Mouse (Mus musculus) ES-E14 (cell line): ENCODE results near the gene Tigar. TPM values are rescaled to one million over a fixed set of nuclear protein-coding genes. Genes with fewer than 3 reads are reported as not detected.

ENCODE experiments used
- DNase-seq: peaks from one replicate; pipeline ENCODE4 v3.0.0-alpha.2; 2013; ENCODE audit warnings: low read depth, low spot score
- H3K27ac ChIP-seq: 2 replicates; pipeline ENCODE4 v1.5.1; 2012; ENCODE audit warnings: low read depth, mild to moderate bottlenecking, low read length, moderate library complexity, mixed read lengths; ENCODE audit not compliant: poor library complexity, insufficient read depth, severe bottlenecking
- H3K36me3 ChIP-seq: 2 replicates; pipeline ENCODE4 v1.6.1; 2012; ENCODE audit warnings: mild to moderate bottlenecking, low read length, moderate library complexity, mixed read lengths; ENCODE audit not compliant: control insufficient read depth, poor library complexity, insufficient read depth, severe bottlenecking
- H3K4me1 ChIP-seq, 2 experiments: fragments of 150-350 bp in 1 of 2; sonication (generic) in 1 of 2; 2 replicates each; pipeline ENCODE4 v1.6.1; 2012; ENCODE audit warnings: low read length in 2 of 2, mild to moderate bottlenecking in 1 of 2, mixed read lengths in 1 of 2; ENCODE audit not compliant: control insufficient read depth in 2 of 2, insufficient read depth in 2 of 2, poor library complexity in 1 of 2
- H3K4me3 ChIP-seq, 2 experiments: fragments of 150-350 bp in 1 of 2; sonication (generic) in 1 of 2; 2 replicates each; pipeline ENCODE4 v1.5.1; 2012; ENCODE audit warnings: low read length in 2 of 2, low read depth in 1 of 2, mild to moderate bottlenecking in 1 of 2, mixed read lengths in 1 of 2; ENCODE audit not compliant: insufficient read depth in 1 of 2, poor library complexity in 1 of 2, severe bottlenecking in 1 of 2
- H3K9ac ChIP-seq: 2 replicates; pipeline ENCODE4 v1.6.1; 2012; ENCODE audit warnings: low read depth, mild to moderate bottlenecking, low read length, mixed read lengths; ENCODE audit not compliant: poor library complexity, insufficient read depth, severe bottlenecking
- H3K9me3 ChIP-seq: fragments of 150-350 bp; sonication (generic); 2 replicates; pipeline ENCODE4 v1.6.1; 2012; ENCODE audit warnings: low read depth, mild to moderate bottlenecking, low read length; ENCODE audit not compliant: control insufficient read depth, insufficient read depth
- CHD2 ChIP-seq: IDR thresholded peaks from 2 replicates; pipeline ENCODE4 v1.6.1; 2014; ENCODE audit warnings: mild to moderate bottlenecking, low read depth, low read length, inconsistent platforms
- HCFC1 ChIP-seq: IDR thresholded peaks from 2 replicates; pipeline ENCODE4 v1.6.1; 2012; ENCODE audit warnings: low read length, inconsistent platforms, borderline replicate concordance; ENCODE audit not compliant: insufficient read depth
- MAFK ChIP-seq: IDR thresholded peaks from 2 replicates; pipeline ENCODE4 v1.6.1; 2014; ENCODE audit warnings: mild to moderate bottlenecking, low read depth, low read length, inconsistent platforms; ENCODE audit not compliant: insufficient read depth
- ZC3H11A ChIP-seq: IDR thresholded peaks from 2 replicates; pipeline ENCODE4 v1.6.1; 2012; ENCODE audit warnings: low read depth, mild to moderate bottlenecking, inconsistent platforms, low read length, borderline replicate concordance
- ZNF384 ChIP-seq: IDR thresholded peaks from 2 replicates; pipeline ENCODE4 v1.6.1; 2012; ENCODE audit warnings: low read depth, low read length, inconsistent platforms
- in situ Hi-C, 2 experiments: fragments of 600-800 bp; cut with MboI; formaldehyde crosslinking; loops; one replicate each; pipeline ENCODE4 v1.15.1; 2025; ENCODE audit warnings: low sequenced_read_pairs in 2 of 2, inconsistent platforms in 1 of 2; ENCODE audit not compliant: unreplicated experiment in 2 of 2
- total RNA-seq: library from RNA; depleted of rRNA; stranded (reverse); fragments of 300-350 nt; gene quantifications from 2 replicates; pipeline ENCODE4 v1.2.3, GENCODE M21; 2012

Tigar gene
- total RNA-seq, 1 experiment, result 22.9 TPM

DNA sequence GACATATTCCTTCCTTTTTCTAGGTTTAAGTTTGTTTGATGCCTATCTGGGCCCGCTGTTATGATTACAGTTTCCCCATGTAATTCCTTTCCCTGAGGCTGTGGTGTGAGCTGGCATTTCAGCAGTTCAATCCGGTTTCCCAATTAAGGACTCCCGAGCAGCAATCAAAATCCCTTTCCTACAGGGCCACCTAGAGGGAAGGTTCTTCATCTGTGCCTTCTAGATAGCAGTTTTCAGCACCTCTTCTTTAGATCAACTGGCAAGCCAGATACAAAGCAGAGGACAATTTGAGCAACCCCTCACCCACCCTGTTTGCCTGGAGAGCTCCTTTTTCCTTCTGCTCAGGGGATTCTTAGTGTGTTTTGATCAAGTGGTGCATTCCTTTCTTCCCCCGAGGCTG, 22.6 kb downstream of the Tigar start:
- Histone ChIP-seq H3K4me1 (peaks cover 4 to 7% of the 10 kb centered on the region in 2 experiments; a peak in 2 of 4 replicates), H3K27ac (no peak overlapping the region), H3K36me3 (peaks cover 26% of the 10 kb centered on the region), H3K9ac (no peak overlapping the region), H3K9me3 (no peaks in the 10 kb centered on the region), H3K4me3 (no peak overlapping the region)
- DNase-seq, result no peak
- in situ Hi-C loops, result no loop called here
- no peak for TF ChIP-seq CHD2
- TF ChIP-seq ZC3H11A, result no peak
- no peak for TF ChIP-seq MAFK
- TF ChIP-seq ZNF384, result no peak
- no peak for TF ChIP-seq HCFC1

DNA sequence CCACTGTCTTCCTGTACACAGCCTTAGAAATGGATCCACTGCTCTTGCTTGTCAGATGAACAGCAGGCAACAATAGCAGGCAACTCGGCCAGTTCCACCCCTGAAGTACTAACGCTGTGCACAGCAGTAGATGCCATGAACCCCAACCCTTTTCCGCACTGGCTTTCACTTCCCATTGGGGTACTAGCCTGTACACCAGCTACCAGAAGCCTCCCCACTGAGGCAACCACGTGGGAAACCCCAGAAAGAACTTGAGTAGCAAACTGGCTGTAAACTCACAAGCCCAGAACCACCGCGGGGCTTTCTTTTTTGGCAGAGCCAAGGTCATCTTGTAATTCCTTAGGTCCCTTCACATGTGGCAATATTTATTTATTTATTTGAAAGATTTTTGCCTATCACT, 27.5 kb downstream of the Tigar start:
- no peak overlapping the region for H3K27ac ChIP-seq
- DNase-seq, result no peak
- H3K4me1 ChIP-seq, result peaks cover 6 to 8% of the 10 kb centered on the region in 2 experiments; a peak in 2 of 4 replicates
- TF ChIP-seq HCFC1 (no peak), CHD2 (no peak)
- H3K4me3 ChIP-seq, result no peak overlapping the region
- in situ Hi-C loops, result no loop called here
- no peak overlapping the region for H3K9ac ChIP-seq
- no peaks in the 10 kb centered on the region; the same call in 1 of the 2 replicates for H3K36me3 ChIP-seq
- H3K9me3 ChIP-seq, result no peaks in the 10 kb centered on the region

DNA sequence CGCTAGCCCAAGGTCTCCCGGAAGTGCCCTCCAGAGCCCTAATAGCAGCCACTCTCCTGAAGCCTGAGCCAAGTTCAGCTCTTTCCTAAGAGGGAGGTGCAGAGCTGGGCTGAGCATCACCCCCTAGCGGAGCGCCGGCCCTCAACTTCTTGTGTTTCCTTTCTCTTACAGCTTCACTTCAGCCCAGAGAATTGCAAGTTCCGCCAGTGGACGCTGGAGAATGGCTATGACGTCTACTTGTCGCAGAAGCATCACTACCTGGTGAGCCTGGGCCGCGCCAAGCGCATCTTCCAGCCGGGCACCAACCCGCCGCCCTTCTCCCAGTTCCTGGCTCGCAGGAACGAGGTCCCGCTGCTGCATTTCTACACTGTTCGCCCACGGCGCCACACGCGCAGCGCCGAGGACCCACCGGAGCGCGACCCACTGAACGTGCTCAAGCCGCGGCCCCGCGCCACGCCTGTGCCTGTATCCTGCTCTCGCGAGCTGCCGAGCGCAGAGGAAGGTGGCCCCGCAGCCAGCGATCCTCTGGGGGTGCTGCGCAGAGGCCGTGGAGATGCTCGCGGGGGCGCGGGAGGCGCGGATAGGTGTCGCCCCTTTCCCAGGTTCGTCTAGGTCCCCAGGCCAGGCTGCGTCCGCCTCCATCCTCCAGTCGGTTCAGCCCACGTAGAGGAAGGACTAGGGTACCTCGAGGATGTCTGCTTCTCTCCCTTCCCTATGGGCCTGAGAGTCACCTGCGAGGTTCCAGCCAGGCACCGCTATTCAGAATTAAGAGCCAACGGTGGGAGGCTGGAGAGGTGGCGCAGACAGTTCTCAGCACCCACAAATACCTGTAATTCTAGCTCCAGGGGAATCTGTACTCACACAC, 29.3 kb downstream of the Tigar start:
- peak; percentile 68; the same call in 1 of the 2 replicates for TF ChIP-seq CHD2
- TF ChIP-seq ZC3H11A, result no peak
- TF ChIP-seq ZNF384, result no peak
- Histone ChIP-seq H3K4me1 (peaks cover 6 to 8% of the 10 kb centered on the region in 2 experiments; a peak in 2 of 4 replicates), H3K4me3 (peak overlapping the region; percentile 61 to 76), H3K9me3 (no peaks in the 10 kb centered on the region), H3K36me3 (no peaks in the 10 kb centered on the region), H3K9ac (peak overlapping the region; percentile 72), H3K27ac (no peak overlapping the region)
- in situ Hi-C loops, result no loop called here
- peak; percentile 53 for DNase-seq

DNA sequence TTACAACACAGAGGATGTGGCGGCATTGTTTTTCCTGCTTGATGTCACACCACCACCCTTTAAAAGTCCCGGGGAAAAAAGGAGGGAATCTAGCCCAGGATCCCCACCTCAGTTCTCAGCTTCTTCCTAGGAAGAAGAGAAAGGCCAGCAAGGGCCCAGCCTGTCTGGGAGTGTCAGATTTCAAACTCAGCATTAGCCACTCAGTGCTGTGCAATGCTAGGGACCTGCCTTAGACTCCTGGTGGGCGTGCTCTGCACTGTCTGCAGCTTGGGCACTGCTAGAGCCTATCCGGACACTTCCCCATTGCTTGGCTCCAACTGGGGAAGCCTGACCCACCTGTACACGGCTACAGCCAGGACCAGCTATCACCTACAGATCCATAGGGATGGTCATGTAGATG, 36.5 kb downstream of the Tigar start, which contains the start of gene Fgf23:
Gene Fgf23, plus strand, starts transcription at position 86 of the 400 bp plus-strand sequence.
- peaks cover 0 to 4% of the 10 kb centered on the region in 2 experiments; a peak in 1 of 4 replicates for H3K4me1 ChIP-seq
- H3K4me3 ChIP-seq, result no peak within 1 kb of the TSS
- H3K36me3 ChIP-seq, result no peaks in the 10 kb centered on the region
- no peak for DNase-seq
- in situ Hi-C loops, result no loop called here
- H3K9ac ChIP-seq, result no peak within 1 kb of the TSS
- TF ChIP-seq ZNF384, result no peak
- no peak for TF ChIP-seq HCFC1
- H3K9me3 ChIP-seq, result no peaks in the 10 kb centered on the region
- H3K27ac ChIP-seq, result no peak within 1 kb of the TSS

DNA sequence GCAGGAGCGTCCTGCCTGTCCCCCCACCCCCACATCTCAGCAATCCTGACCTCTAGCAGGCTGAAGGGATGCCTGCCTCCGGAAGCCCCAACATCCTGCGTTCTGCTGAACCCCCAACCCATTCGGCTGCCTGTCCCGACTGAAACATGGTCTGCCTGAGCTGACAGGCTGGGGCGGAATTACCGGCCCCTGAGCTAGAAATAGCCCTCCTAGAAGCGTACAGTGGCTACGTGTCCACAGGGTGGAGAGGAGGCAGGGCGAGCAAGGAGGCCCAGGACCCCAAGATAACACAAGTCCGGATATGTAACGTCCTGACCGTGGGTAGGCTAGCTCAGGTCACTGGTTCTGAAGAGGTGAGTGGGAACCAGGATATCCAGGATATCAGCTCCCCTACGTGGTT, 44.5 kb downstream of the Tigar start:
- TF ChIP-seq HCFC1, result no peak
- no peak for TF ChIP-seq ZNF384
- TF ChIP-seq ZC3H11A, result no peak
- no peak for TF ChIP-seq CHD2
- no peak for TF ChIP-seq MAFK
- no peak for DNase-seq
- no peak overlapping the region for H3K9ac ChIP-seq
- no peaks in the 10 kb centered on the region for H3K4me1 ChIP-seq
- no peaks in the 10 kb centered on the region for H3K9me3 ChIP-seq
- no peak overlapping the region for H3K4me3 ChIP-seq
- in situ Hi-C loops, result no loop called here
- H3K36me3 ChIP-seq, result no peaks in the 10 kb centered on the region
- no peak overlapping the region for H3K27ac ChIP-seq
